Mouse (Mus musculus) liver, embryonic 13.5 days (tissue): ENCODE results near the gene St8sia6. TPM values are rescaled to one million over a fixed set of nuclear protein-coding genes. Genes with fewer than 3 reads are reported as not detected.

Experiments
- ATAC-seq: fragments of 200-750 bp; cut with Nextera tagmentation; 2 replicates; pipeline ENCODE4 v1.8.0; 2017; ENCODE audit warnings: low read depth, mild to moderate bottlenecking, moderate number of reproducible peaks, moderate library complexity
- DNase-seq: peaks from one replicate; pipeline ENCODE4 v3.0.0; 2022
- H3K27ac ChIP-seq: fragments of 300-500 bp; sonication (generic); 2 replicates; pipeline ENCODE4 v1.5.1; 2015; ENCODE audit warnings: moderate library complexity, mild to moderate bottlenecking, inconsistent platforms
- H3K27me3 ChIP-seq: fragments of 300-500 bp; sonication (generic); 2 replicates; pipeline ENCODE4 v1.6.1; 2015; ENCODE audit warnings: mild to moderate bottlenecking, inconsistent platforms
- H3K36me3 ChIP-seq: fragments of 300-500 bp; sonication (generic); 2 replicates; pipeline ENCODE4 v1.6.1; 2015; ENCODE audit warnings: mild to moderate bottlenecking, inconsistent platforms
- H3K4me1 ChIP-seq: fragments of 300-500 bp; sonication (generic); replicated peaks from 2 replicates; pipeline ENCODE4 v1.6.1; 2015; ENCODE audit warnings: inconsistent platforms
- H3K4me2 ChIP-seq: fragments of 300-500 bp; sonication (generic); 2 replicates; pipeline ENCODE4 v1.6.1; 2015; ENCODE audit warnings: inconsistent platforms, mild to moderate bottlenecking, moderate library complexity
- H3K4me3 ChIP-seq: fragments of 300-500 bp; sonication (generic); replicated peaks from 2 replicates; pipeline ENCODE4 v1.5.1; 2015; ENCODE audit warnings: mild to moderate bottlenecking, inconsistent platforms
- H3K9ac ChIP-seq: fragments of 300-500 bp; sonication (generic); 2 replicates; pipeline ENCODE4 v1.6.1; 2015; ENCODE audit warnings: mild to moderate bottlenecking, inconsistent platforms
- H3K9me3 ChIP-seq: fragments of 300-500 bp; sonication (generic); replicated peaks from 2 replicates; pipeline ENCODE4 v1.6.1; 2016; ENCODE audit warnings: inconsistent platforms
- WGBS: fragments of 180-500 bp; shearing (Covaris S2); methylation state at CpG from one replicate; pipeline ENCODE4 v1.1.7; 2015; ENCODE audit not compliant: insufficient replicate concordance; 5-methylcytosine and 5-hydroxymethylcytosine counted together
- polyA plus RNA-seq: library from polyadenylated mRNA; unstranded; fragments of >200 nt; fragmentation: Nextera tagmentation; extraction: Ambion mirVana; gene quantifications from 2 replicates; pipeline ENCODE4 v1.2.1, GENCODE M21; 2015

St8sia6 gene
- polyA plus RNA-seq, 1 experiment from 2014 or later, result not detected

- H3K36me3 ChIP-seq, result no peaks in the 10 kb centered on the region
- WGBS, result 22% methylated on average over 7 of the region's 7 CpGs
- H3K9ac ChIP-seq, result no peak overlapping the region
- no peaks in the 10 kb centered on the region for H3K4me1 ChIP-seq
- DNase-seq, result no peak
- no peak overlapping the region for H3K4me3 ChIP-seq
- no peaks in the 10 kb centered on the region for H3K27me3 ChIP-seq
- no peak overlapping the region for H3K27ac ChIP-seq
- H3K9me3 ChIP-seq, result no peaks in the 10 kb centered on the region
- ATAC-seq, result no peak
- H3K4me2 ChIP-seq, result no peak overlapping the region
These were observed 36.5 kb downstream of the St8sia6 start for GRCm38 (mm10) chr2:13757412-13757811.

- ATAC-seq (no peak), DNase-seq (no peak)
- Histone ChIP-seq H3K4me3 (no peak overlapping the region), H3K4me2 (no peak overlapping the region), H3K36me3 (no peaks in the 10 kb centered on the region), H3K9me3 (no peaks in the 10 kb centered on the region), H3K27me3 (no peaks in the 10 kb centered on the region), H3K27ac (no peak overlapping the region), H3K9ac (no peak overlapping the region), H3K4me1 (no peaks in the 10 kb centered on the region)
- WGBS, result 56% methylated on average over 4 of the region's 4 CpGs
These were observed 38.1 kb downstream of the St8sia6 start for GRCm38 (mm10) chr2:13755733-13756132.

- DNase-seq, result no peak
- no peak overlapping the region for H3K4me2 ChIP-seq
- no peak overlapping the region for H3K4me3 ChIP-seq
- H3K36me3 ChIP-seq, result no peaks in the 10 kb centered on the region
- H3K9ac ChIP-seq, result no peak overlapping the region
- no peaks in the 10 kb centered on the region for H3K9me3 ChIP-seq
- ATAC-seq, result no peak
- no peaks in the 10 kb centered on the region for H3K27me3 ChIP-seq
- WGBS, result 54% methylated on average over 1 of the region's 1 CpGs
- no peak overlapping the region for H3K27ac ChIP-seq
- no peaks in the 10 kb centered on the region for H3K4me1 ChIP-seq
These were observed 42.2 kb downstream of the St8sia6 start for GRCm38 (mm10) chr2:13751691-13752090.

GRCm38 (mm10) chr2:13750777-13751176 lies 43.1 kb downstream of the St8sia6 start:
- Histone ChIP-seq H3K9ac (no peak overlapping the region), H3K27ac (no peak overlapping the region), H3K9me3 (no peaks in the 10 kb centered on the region), H3K27me3 (no peaks in the 10 kb centered on the region), H3K4me3 (no peak overlapping the region), H3K36me3 (no peaks in the 10 kb centered on the region), H3K4me2 (no peak overlapping the region), H3K4me1 (no peaks in the 10 kb centered on the region)
- ATAC-seq, result no peak
- WGBS, result 39% methylated on average over 1 of the region's 1 CpGs
- DNase-seq, result no peak

- WGBS, result 60% methylated on average over 1 of the region's 1 CpGs
These were observed 43.8 kb downstream of the St8sia6 start for GRCm38 (mm10) chr2:13750089-13750488.

GRCm38 (mm10) chr2:13749176-13749575 lies 44.7 kb downstream of the St8sia6 start:
- no peaks in the 10 kb centered on the region for H3K9me3 ChIP-seq
- no peak overlapping the region for H3K27ac ChIP-seq
- DNase-seq (no peak), ATAC-seq (no peak)
- H3K4me1 ChIP-seq, result no peaks in the 10 kb centered on the region
- no peaks in the 10 kb centered on the region for H3K27me3 ChIP-seq
- no peak overlapping the region for H3K4me2 ChIP-seq
- H3K36me3 ChIP-seq, result no peaks in the 10 kb centered on the region
- no peak overlapping the region for H3K9ac ChIP-seq
- H3K4me3 ChIP-seq, result no peak overlapping the region
- 79% methylated on average over 1 of the region's 1 CpGs for WGBS

More at GRCm38 (mm10) chr2:13750089-13750488, 43.8 kb downstream of the St8sia6 start:
- H3K9ac ChIP-seq, result no peak overlapping the region
- no peak for DNase-seq
- no peaks in the 10 kb centered on the region for H3K27me3 ChIP-seq
- no peaks in the 10 kb centered on the region for H3K4me1 ChIP-seq
- H3K36me3 ChIP-seq, result no peaks in the 10 kb centered on the region
- H3K27ac ChIP-seq, result no peak overlapping the region
- H3K9me3 ChIP-seq, result no peaks in the 10 kb centered on the region
- H3K4me3 ChIP-seq, result no peak overlapping the region
- ATAC-seq, result no peak
- H3K4me2 ChIP-seq, result no peak overlapping the region

- Histone ChIP-seq H3K4me1 (no peaks in the 10 kb centered on the region), H3K36me3 (no peaks in the 10 kb centered on the region), H3K27me3 (no peaks in the 10 kb centered on the region), H3K27ac (no peak overlapping the region), H3K9ac (no peak overlapping the region), H3K4me2 (no peak overlapping the region), H3K4me3 (no peak overlapping the region), H3K9me3 (no peaks in the 10 kb centered on the region)
- 75% methylated on average over 1 of the region's 1 CpGs for WGBS
- ATAC-seq (no peak), DNase-seq (no peak)
These were observed 46.3 kb downstream of the St8sia6 start for GRCm38 (mm10) chr2:13747576-13747975.

GRCm38 (mm10) chr2:13746023-13746422 lies 47.8 kb downstream of the St8sia6 start:
- Histone ChIP-seq H3K4me1 (no peaks in the 10 kb centered on the region), H3K4me3 (no peak overlapping the region), H3K27ac (no peak overlapping the region), H3K4me2 (no peak overlapping the region), H3K36me3 (no peaks in the 10 kb centered on the region), H3K27me3 (no peaks in the 10 kb centered on the region), H3K9ac (no peak overlapping the region), H3K9me3 (no peaks in the 10 kb centered on the region)
- DNase-seq, result no peak
- 14% methylated on average over 1 of the region's 1 CpGs for WGBS
- no peak for ATAC-seq

GRCm38 (mm10) chr2:13738704-13739103 lies 55.2 kb downstream of the St8sia6 start:
- ATAC-seq, result no peak
- Histone ChIP-seq H3K9me3 (no peaks in the 10 kb centered on the region), H3K27ac (no peak overlapping the region), H3K27me3 (no peaks in the 10 kb centered on the region), H3K4me2 (no peak overlapping the region), H3K36me3 (no peaks in the 10 kb centered on the region), H3K9ac (no peak overlapping the region), H3K4me3 (no peak overlapping the region), H3K4me1 (no peaks in the 10 kb centered on the region)
- WGBS, result 70% methylated on average over 7 of the region's 7 CpGs
- DNase-seq, result no peak

GRCm38 (mm10) chr2:13727901-13728300 lies 66.0 kb downstream of the St8sia6 start:
- no peaks in the 10 kb centered on the region for H3K9me3 ChIP-seq
- 57% methylated on average over 2 of the region's 2 CpGs for WGBS
- no peak overlapping the region for H3K27ac ChIP-seq
- no peak overlapping the region for H3K9ac ChIP-seq
- no peak for ATAC-seq
- no peak overlapping the region for H3K4me2 ChIP-seq
- no peak overlapping the region for H3K4me3 ChIP-seq
- H3K4me1 ChIP-seq, result no peaks in the 10 kb centered on the region
- no peak for DNase-seq
- H3K36me3 ChIP-seq, result no peaks in the 10 kb centered on the region
- no peaks in the 10 kb centered on the region for H3K27me3 ChIP-seq

GRCm38 (mm10) chr2:13725592-13725991 lies 68.3 kb downstream of the St8sia6 start:
- no peak overlapping the region for H3K4me3 ChIP-seq
- no peak overlapping the region for H3K9ac ChIP-seq
- 52% methylated on average over 3 of the region's 3 CpGs for WGBS

GRCm38 (mm10) chr2:13722241-13722640 lies 71.6 kb downstream of the St8sia6 start:
- DNase-seq (no peak), ATAC-seq (no peak)
- no peaks in the 10 kb centered on the region for H3K9me3 ChIP-seq
- H3K4me2 ChIP-seq, result no peak overlapping the region
- no peak overlapping the region for H3K27ac ChIP-seq
- H3K27me3 ChIP-seq, result no peaks in the 10 kb centered on the region
- no peak overlapping the region for H3K4me3 ChIP-seq
- H3K4me1 ChIP-seq, result no peaks in the 10 kb centered on the region
- 54% methylated on average over 4 of the region's 4 CpGs for WGBS
- H3K36me3 ChIP-seq, result no peaks in the 10 kb centered on the region
- H3K9ac ChIP-seq, result no peak overlapping the region

More at GRCm38 (mm10) chr2:13725592-13725991, 68.3 kb downstream of the St8sia6 start:
- Histone ChIP-seq H3K27ac (no peak overlapping the region), H3K36me3 (no peaks in the 10 kb centered on the region), H3K4me1 (no peaks in the 10 kb centered on the region), H3K9me3 (no peaks in the 10 kb centered on the region), H3K27me3 (no peaks in the 10 kb centered on the region), H3K4me2 (no peak overlapping the region)
- DNase-seq, result no peak
- no peak for ATAC-seq
